Mouse (Mus musculus) MEL (cell line): ENCODE data around the gene Faiml. TPM values are rescaled to one million over a fixed set of nuclear protein-coding genes. Genes with fewer than 3 reads are reported as not detected.
A peak's percentile ranks its signal among the peaks of the same experiment; 100 is the strongest.

Source experiments
- DNase-seq: peaks from one replicate; pipeline ENCODE4 v3.0.0; 2011; ENCODE audit warnings: low read depth, low spot score
- H3K27ac ChIP-seq: 2 replicates; pipeline ENCODE4 v1.5.1; 2012; ENCODE audit warnings: low read depth, mild to moderate bottlenecking, control low read depth, low read length, moderate library complexity; ENCODE audit not compliant: control insufficient read depth
- H3K27me3 ChIP-seq, 2 experiments: fragments of 150-350 bp in 1 of 2; sonication (generic) in 1 of 2; 2 replicates each; pipeline ENCODE4 v1.6.1; 2012; ENCODE audit warnings: low read length in 2 of 2, mild to moderate bottlenecking in 2 of 2, improper control_type of control experiment in 1 of 2, moderate library complexity in 1 of 2; ENCODE audit not compliant: insufficient read depth in 2 of 2, control insufficient read depth in 1 of 2
- H3K36me3 ChIP-seq, 2 experiments: 2 replicates each; pipeline ENCODE4 v1.6.1; 2012 to 2014; ENCODE audit warnings: low read length in 2 of 2, improper control_type of control experiment in 1 of 2, inconsistent platforms in 1 of 2, mild to moderate bottlenecking in 1 of 2; ENCODE audit not compliant: insufficient read depth in 2 of 2, control insufficient read depth in 1 of 2
- H3K4me1 ChIP-seq, 2 experiments: fragments of 150-350 bp in 1 of 2; sonication (generic) in 1 of 2; 2 replicates each; pipeline ENCODE4 v1.6.1; 2012; ENCODE audit warnings: low read length in 2 of 2, improper control_type of control experiment in 1 of 2, mild to moderate bottlenecking in 1 of 2; ENCODE audit not compliant: insufficient read depth in 2 of 2, control insufficient read depth in 1 of 2
- H3K4me3 ChIP-seq, 2 experiments: fragments of 150-350 bp in 1 of 2; sonication (generic) in 1 of 2; 2 replicates each; pipeline ENCODE4 v1.5.1; 2012; ENCODE audit warnings: low read depth in 2 of 2, low read length in 2 of 2, mild to moderate bottlenecking in 2 of 2, moderate library complexity in 2 of 2, control low read depth in 1 of 2, improper control_type of control experiment in 1 of 2; ENCODE audit not compliant: control insufficient read depth in 1 of 2, insufficient read depth in 1 of 2
- H3K79me2 ChIP-seq: 2 replicates; pipeline ENCODE4 v1.6.1; 2012; ENCODE audit warnings: mild to moderate bottlenecking, low read length, moderate library complexity; ENCODE audit not compliant: control insufficient read depth, poor library complexity, insufficient read depth
- H3K9ac ChIP-seq: 2 replicates; pipeline ENCODE4 v1.6.1; 2012; ENCODE audit warnings: low read depth, mild to moderate bottlenecking, control low read depth, low read length, moderate library complexity; ENCODE audit not compliant: control insufficient read depth, poor library complexity, severe bottlenecking
- H3K9me3 ChIP-seq: fragments of 150-350 bp; sonication (generic); replicated peaks from 2 replicates; pipeline ENCODE4 v1.6.1; 2012; ENCODE audit warnings: mild to moderate bottlenecking, low read length, improper control_type of control experiment, moderate library complexity; ENCODE audit not compliant: insufficient read depth
- CHD2 ChIP-seq: IDR thresholded peaks from 2 replicates; pipeline ENCODE4 v1.6.1; 2011; ENCODE audit warnings: low read length, improper control_type of control experiment
- EP300 ChIP-seq, 2 experiments: IDR thresholded peaks; 2 replicates each; pipeline ENCODE4 v1.6.1; 2011; ENCODE audit warnings: improper control_type of control experiment in 2 of 2, low read length in 2 of 2, low read depth in 1 of 2, mild to moderate bottlenecking in 1 of 2
- ETS1 ChIP-seq: IDR thresholded peaks from 2 replicates; pipeline ENCODE4 v1.6.1; 2012; ENCODE audit warnings: low read depth, mild to moderate bottlenecking, inconsistent platforms, low read length, improper control_type of control experiment, moderate library complexity
- GATA1 ChIP-seq: IDR thresholded peaks from 2 replicates; pipeline ENCODE4 v1.6.1; 2011; ENCODE audit warnings: low read depth, low read length, improper control_type of control experiment
- HCFC1 ChIP-seq: IDR thresholded peaks from 2 replicates; pipeline ENCODE4 v1.6.1; 2012; ENCODE audit warnings: low read depth, mild to moderate bottlenecking, inconsistent platforms, low read length, improper control_type of control experiment, moderate library complexity
- MAX ChIP-seq: IDR thresholded peaks from 2 replicates; pipeline ENCODE4 v1.6.1; 2011; ENCODE audit warnings: low read length, improper control_type of control experiment
- MAZ ChIP-seq: IDR thresholded peaks from 2 replicates; pipeline ENCODE4 v1.6.1; 2012; ENCODE audit warnings: low read depth, mild to moderate bottlenecking, inconsistent platforms, low read length, improper control_type of control experiment
- MXI1 ChIP-seq: IDR thresholded peaks from 2 replicates; pipeline ENCODE4 v1.6.1; 2011; ENCODE audit warnings: mild to moderate bottlenecking, low read depth, low read length, improper control_type of control experiment
- MYB ChIP-seq: IDR thresholded peaks from 2 replicates; pipeline ENCODE4 v1.6.1; 2011; ENCODE audit warnings: mild to moderate bottlenecking, low read depth, low read length, improper control_type of control experiment
- MYC ChIP-seq: IDR thresholded peaks from 2 replicates; pipeline ENCODE4 v1.6.1; 2011; ENCODE audit warnings: low read depth, mild to moderate bottlenecking, low read length, improper control_type of control experiment, moderate library complexity
- NELFE ChIP-seq: IDR thresholded peaks from 2 replicates; pipeline ENCODE4 v1.6.1; 2011; ENCODE audit warnings: low read depth, low read length, improper control_type of control experiment
- NRF1 ChIP-seq: IDR thresholded peaks from 2 replicates; pipeline ENCODE4 v1.6.1; 2014; ENCODE audit warnings: low read depth, mild to moderate bottlenecking, inconsistent platforms, low read length, improper control_type of control experiment, moderate library complexity; ENCODE audit not compliant: poor library complexity, insufficient read depth, severe bottlenecking
- RCOR1 ChIP-seq: IDR thresholded peaks from 2 replicates; pipeline ENCODE4 v1.6.1; 2012; ENCODE audit warnings: low read depth, mild to moderate bottlenecking, inconsistent platforms, low read length, improper control_type of control experiment
- SIN3A ChIP-seq: IDR thresholded peaks from 2 replicates; pipeline ENCODE4 v1.6.1; 2012; ENCODE audit warnings: low read length, improper control_type of control experiment, inconsistent platforms
- SMC3 ChIP-seq: IDR thresholded peaks from 2 replicates; pipeline ENCODE4 v1.6.1; 2011; ENCODE audit warnings: low read depth, low read length, improper control_type of control experiment
- TAL1 ChIP-seq: IDR thresholded peaks from 2 replicates; pipeline ENCODE4 v1.6.1; 2012; ENCODE audit warnings: mild to moderate bottlenecking, inconsistent platforms, low read length, moderate library complexity, mixed read lengths
- TBP ChIP-seq: IDR thresholded peaks from 2 replicates; pipeline ENCODE4 v1.8.0; 2011; ENCODE audit warnings: low read depth, low read length, improper control_type of control experiment
- TCF12 ChIP-seq: IDR thresholded peaks from 2 replicates; pipeline ENCODE4 v1.6.1; 2014; ENCODE audit warnings: low read depth, mild to moderate bottlenecking, inconsistent platforms, low read length, improper control_type of control experiment, moderate library complexity
- UBTF ChIP-seq: IDR thresholded peaks from 2 replicates; pipeline ENCODE4 v1.6.1; 2012; ENCODE audit warnings: low read depth, mild to moderate bottlenecking, inconsistent platforms, low read length, improper control_type of control experiment, moderate library complexity, borderline replicate concordance; ENCODE audit not compliant: insufficient read depth
- USF1 ChIP-seq: IDR thresholded peaks from 2 replicates; pipeline ENCODE4 v1.6.1; 2014; ENCODE audit warnings: low read depth, mild to moderate bottlenecking, inconsistent platforms, low read length, improper control_type of control experiment, moderate library complexity
- ZMIZ1 ChIP-seq: IDR thresholded peaks from 2 replicates; pipeline ENCODE4 v1.6.1; 2012; ENCODE audit warnings: low read depth, mild to moderate bottlenecking, inconsistent platforms, low read length, improper control_type of control experiment, moderate library complexity
- polyA plus RNA-seq, 2 experiments: library from polyadenylated mRNA; stranded (reverse) in 1 of 2; unstranded in 1 of 2; fragments of >175 nt in 1 of 2; fragments of >200 nt in 1 of 2; gene quantifications; 2 replicates each; pipeline versions ENCODE4 v1.2.1 to v1.2.4; 2012; ENCODE audit warnings: low replicate concordance in 2 of 2, low read depth in 1 of 2; ENCODE audit not compliant: insufficient read length in 2 of 2, insufficient read depth in 1 of 2, missing spikeins in 1 of 2
- total RNA-seq: library from RNA; depleted of rRNA; stranded (reverse); fragments of 300-350 nt; gene quantifications from 2 replicates; pipeline ENCODE4 v1.2.3, GENCODE M21; 2012

Gene Faiml
- total and polyA plus RNA-seq, 3 experiments: not detected

DNA sequence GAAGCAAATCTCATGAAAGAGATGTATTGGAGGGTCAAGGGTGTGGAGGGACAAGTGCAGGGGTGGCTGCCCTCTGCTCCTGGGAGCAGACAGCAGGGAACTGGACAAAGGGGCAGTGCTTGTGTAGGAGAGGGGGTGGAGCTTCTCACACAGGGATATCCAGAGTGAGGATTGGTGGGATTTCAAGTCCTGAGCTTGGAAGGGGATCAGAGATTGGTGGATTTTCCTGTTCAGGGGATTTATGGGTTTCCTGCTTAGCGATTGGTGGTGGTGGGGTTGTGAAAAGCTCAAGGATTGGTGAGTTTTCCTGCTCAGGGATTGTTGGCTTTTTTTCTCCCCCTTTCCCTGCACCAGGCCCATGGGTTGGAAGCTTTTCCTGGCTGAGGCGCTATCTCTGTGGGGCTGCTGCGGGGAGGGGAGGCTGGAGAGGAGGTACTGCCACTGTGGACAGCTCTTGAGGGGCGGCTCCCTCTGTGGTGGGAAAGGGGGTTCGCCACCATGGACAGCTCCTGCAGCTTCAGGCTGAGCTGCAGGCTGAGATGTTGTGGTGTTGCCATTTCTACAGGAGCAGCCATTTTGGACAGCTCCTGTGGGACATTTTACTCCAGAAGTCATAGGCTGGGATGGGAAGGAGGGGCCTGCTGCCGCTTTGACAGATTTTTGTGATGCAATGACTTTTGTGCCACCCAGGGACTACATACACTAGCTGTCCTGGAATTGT is 18.9 kb downstream of the Faiml start:
- DNase-seq: peak; percentile 96
- Histone ChIP-seq H3K4me1 (peaks cover 16 to 26% of the 10 kb centered on the region in 2 experiments), H3K79me2 (no peaks in the 10 kb centered on the region)
- TF ChIP-seq RCOR1 (peak; percentile 55; the same call in 1 of the 2 replicates), SIN3A (peak; percentile 100), MXI1 (peak; percentile 100), MAX (peak; percentile 82), EP300 (IDR thresholded peaks at IDR 0.05; ENCODE audit: low read depth in 1 of 2, low read length in 2 of 2) (no peak), ZMIZ1 (no peak), HCFC1 (peak; percentile 64; the same call in 1 of the 2 replicates), GATA1 (no peak), MAZ (peak; percentile 82)
- TF ChIP-seq, all 39 proteins: peak for 6
- Histone ChIP-seq H3K9ac (no peak overlapping the region), H3K9me3 (no peaks in the 10 kb centered on the region), H3K4me3 (no peak overlapping the region), H3K27ac (no peak overlapping the region), H3K27me3 (no peaks in the 10 kb centered on the region), H3K36me3 (peaks cover 0 to 35% of the 10 kb centered on the region in 2 experiments; a peak in 2 of 4 replicates)

DNA sequence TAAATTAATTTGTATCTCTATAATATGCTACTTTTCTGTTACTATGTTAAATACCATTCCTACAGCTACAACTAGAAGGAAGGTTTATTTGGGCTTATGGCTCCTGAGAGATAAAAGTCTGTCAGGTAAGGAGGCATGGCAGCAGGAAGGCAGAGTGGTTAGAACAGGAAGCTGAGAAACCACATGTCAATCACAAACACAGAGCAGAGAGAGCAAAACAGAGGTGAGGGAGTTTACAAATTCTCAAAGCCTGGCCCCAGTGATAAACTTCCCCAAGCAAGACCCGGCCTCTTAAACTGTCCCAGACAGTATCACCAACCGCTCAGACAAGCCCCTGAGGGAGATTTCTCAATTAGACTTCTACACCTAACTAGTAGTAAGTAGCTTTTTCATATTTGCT is 20.9 kb downstream of the Faiml start:
- no peak overlapping the region for H3K9ac ChIP-seq
- H3K9me3 ChIP-seq: no peaks in the 10 kb centered on the region
- no peaks in the 10 kb centered on the region for H3K79me2 ChIP-seq
- peaks cover 14 to 35% of the 10 kb centered on the region in 2 experiments for H3K4me1 ChIP-seq
- peak; percentile 71 for DNase-seq
- no peaks in the 10 kb centered on the region for H3K27me3 ChIP-seq
- TF ChIP-seq MXI1: peak; percentile 58
- no peak for TF ChIP-seq NRF1
- TF ChIP-seq SIN3A: peak; percentile 62
- peak; percentile 48 for TF ChIP-seq GATA1
- no peak for TF ChIP-seq CHD2
- TF ChIP-seq TBP: no peak
- peak; percentile 75; the same call in 1 of the 2 replicates for TF ChIP-seq MYC
- peak; percentile 83 for TF ChIP-seq TCF12
- peak; percentile 80 to 83 for TF ChIP-seq EP300 (IDR thresholded peaks at IDR 0.05; ENCODE audit: low read depth in 1 of 2, low read length in 2 of 2)
- TF ChIP-seq SMC3: no peak
- 0 out of 2 replicates have a peak, but pooled peaks have one; percentile 30 for TF ChIP-seq MAX
- peak; percentile 61 for TF ChIP-seq TAL1
- peak; percentile 52; the same call in 1 of the 2 replicates for TF ChIP-seq MYB
- TF ChIP-seq UBTF: no peak
- no peak for TF ChIP-seq USF1
- TF ChIP-seq NELFE: no peak
- TF ChIP-seq ETS1: peak; percentile 78; the same call in 1 of the 2 replicates
- 0 out of 2 replicates have a peak, but pooled peaks have one; percentile 9 for TF ChIP-seq RCOR1
- H3K27ac ChIP-seq: peak overlapping the region; percentile 17; the same call in 1 of the 2 replicates
- H3K4me3 ChIP-seq: no peak overlapping the region
- H3K36me3 ChIP-seq: peaks cover 0 to 37% of the 10 kb centered on the region in 2 experiments; a peak in 2 of 4 replicates
